Mouse (Mus musculus) erythroblast, adult 5-6 weeks (primary cell): Measurements from ENCODE around the gene Asb4. TPM values are rescaled to one million over a fixed set of nuclear protein-coding genes. Genes with fewer than 3 reads are reported as not detected.
A peak's percentile ranks its signal among the peaks of the same experiment; 100 is the strongest.
"Not testable (repeated sequence)": the region's sequence is repeated elsewhere in the genome, so short reads cannot be mapped to it uniquely, and the experiment has no call there.

Experiments
- ATAC-seq: replicated peaks from 2 replicates; pipeline ENCODE4 v1.8.0; 2016; ENCODE audit warnings: moderate number of reproducible peaks, mild to moderate bottlenecking, moderate TSS enrichment, inconsistent platforms; ENCODE audit not compliant: poor library complexity, low FRiP score, severe bottlenecking
- total RNA-seq, 2 experiments: library from RNA; stranded (forward) in 1 of 2; stranded (reverse) in 1 of 2; fragments of 150-400 nt in 1 of 2; fragments of 200-764, 138-1000 nt in 1 of 2; gene quantifications; 2 replicates each; pipeline versions ENCODE4 v1.2.3 to v1.2.4; 2015 to 2017; ENCODE audit warnings: low replicate concordance in 2 of 2

Asb4 gene
- total RNA-seq (2015; ENCODE audit: low replicate concordance), result not detected in 2 replicates
- total RNA-seq (2017; ENCODE audit: low replicate concordance), result not detected in 2 replicates

DNA sequence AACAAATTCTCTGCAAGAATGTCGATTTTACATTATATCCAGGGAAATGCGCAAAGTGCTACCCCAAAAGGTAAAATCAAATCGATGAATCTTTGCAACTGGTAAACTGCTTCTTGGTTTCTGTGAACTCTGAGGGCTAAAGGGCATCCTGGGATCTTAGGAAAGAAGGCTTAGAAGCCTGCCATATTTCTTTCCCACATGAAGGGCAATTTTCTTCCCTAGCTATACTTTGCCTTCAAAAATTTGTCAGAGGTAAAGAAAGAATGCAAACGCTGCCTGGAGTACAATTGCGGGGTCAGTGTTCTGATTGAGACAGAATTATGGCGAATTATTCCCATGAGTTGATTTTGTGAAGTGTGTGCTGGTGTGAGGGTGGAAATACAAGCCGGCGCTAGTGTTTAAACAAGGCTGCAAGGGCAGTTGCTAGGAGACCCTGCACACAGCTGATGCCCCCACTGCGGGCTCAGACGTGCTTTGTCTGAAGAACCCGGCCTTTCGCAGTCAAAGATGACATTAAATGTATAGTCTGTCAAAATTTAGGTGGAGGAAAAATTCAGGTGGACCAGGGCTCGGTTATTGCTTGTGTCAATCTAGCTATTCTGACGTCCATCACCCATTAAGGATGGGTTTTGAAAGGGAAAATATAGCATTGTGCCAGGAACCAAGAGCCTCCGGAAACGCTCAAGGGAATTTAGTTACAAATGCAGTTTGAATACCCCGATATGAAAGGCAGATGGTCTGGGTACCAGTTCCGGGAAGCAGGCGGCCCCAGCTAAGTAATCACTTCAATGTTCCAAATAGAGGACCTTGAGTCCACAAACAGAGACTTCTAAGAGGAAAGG lies at the start of gene Asb4:
Gene Asb4 (plus strand): TSS at position 51 of the 842 bp plus-strand sequence.
- ATAC-seq, result no peak

DNA sequence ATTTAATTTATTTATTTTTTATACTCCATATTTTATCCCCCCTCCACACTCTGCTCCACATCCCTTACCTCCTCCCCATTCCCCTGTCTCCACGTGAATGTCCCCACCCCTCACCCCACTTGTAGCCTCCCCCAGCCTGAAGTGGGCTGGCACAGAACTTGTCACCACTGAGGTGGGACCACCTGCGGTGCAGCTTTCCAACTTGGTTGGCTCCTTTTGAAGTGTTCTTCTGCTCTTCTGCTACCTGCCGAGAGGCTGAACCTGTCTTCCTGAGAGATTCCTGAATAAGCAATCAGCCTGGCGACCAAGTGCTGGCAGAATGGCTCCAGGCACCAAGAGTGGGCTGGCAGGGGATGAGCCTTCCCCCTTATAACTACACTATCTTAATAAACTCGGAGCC lies 49.2 kb upstream of the Asb4 start:
- no peak for ATAC-seq

DNA sequence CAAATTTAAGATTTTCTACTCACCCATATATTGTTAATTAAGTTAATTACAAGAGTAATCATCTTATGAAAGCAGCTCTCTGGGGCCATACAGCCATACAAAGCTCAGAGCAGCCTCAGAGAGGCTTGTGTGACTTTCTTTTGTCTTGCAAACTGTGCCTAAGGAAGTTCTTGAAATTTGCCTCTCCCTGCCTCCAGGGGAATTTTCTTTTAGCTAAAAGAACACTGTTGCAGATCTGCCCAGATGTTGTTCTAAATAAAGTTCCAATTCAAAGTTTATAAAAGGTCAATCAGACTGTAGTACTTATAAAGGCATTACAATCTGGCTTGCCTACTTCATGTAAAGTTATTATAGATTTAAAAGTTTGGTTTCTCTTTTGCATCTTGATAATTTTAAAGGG lies 47.2 kb upstream of the Asb4 start:
- not testable (repeated sequence) for ATAC-seq

DNA sequence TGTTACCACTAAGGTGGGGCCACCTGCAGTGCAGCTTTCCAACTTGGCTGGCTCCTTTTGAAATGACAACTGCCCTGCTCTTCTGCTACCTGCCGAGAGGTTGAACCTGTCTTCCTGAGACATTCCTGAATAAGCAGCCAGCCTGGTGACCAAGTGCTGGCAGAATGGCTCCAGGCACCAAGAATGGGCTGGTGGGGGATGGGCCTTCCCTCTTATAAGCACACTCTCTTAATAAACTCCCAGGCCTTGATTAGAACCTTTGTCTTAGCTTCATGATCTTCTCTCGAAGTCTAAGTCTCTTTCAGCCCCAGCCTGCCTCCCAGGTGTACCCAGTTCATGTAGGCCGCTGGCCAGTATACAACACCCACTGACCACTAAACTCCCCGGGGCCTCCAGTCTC lies 44.4 kb upstream of the Asb4 start:
- ATAC-seq, result not testable (repeated sequence)

DNA sequence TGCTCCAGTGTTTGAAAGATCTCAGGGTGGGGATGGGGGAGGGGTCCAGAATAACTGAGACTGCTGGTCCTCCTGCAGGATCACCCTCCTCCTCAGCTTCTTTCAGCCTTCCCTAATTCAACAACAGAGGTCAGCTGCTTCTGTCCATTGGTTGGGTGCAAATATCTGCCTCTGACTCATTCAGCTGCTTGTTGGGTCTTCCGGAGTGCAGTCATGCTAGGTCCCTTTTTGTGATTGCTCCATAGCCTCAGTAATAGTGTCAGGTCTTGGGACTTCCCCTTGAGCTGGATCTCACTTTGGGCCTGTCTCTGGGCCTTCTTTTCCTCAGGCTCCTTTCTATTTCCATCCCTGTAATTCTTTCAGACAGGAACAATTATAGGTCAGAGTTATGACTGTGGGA lies 43.9 kb upstream of the Asb4 start:
- ATAC-seq, result not testable (repeated sequence)

DNA sequence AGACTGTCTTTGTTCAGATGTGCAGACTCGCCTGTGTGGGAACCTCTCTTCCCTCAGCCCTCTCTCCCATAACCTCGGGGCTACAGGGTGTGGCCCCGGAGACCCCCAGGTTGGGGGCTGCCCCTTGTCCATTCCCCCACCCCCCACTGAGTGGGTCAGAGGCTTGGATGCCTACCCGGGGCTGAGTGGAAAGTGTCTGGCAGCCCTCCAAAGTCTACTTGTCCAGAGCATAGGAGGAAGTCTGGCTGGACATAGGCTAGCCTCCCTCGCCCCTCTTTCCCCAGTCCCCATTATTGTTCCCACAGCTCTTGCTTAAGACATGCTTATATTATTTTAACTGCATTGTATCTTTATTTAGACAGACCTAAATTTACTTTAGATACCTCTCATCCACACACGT lies 38.9 kb upstream of the Asb4 start:
- no peak for ATAC-seq

DNA sequence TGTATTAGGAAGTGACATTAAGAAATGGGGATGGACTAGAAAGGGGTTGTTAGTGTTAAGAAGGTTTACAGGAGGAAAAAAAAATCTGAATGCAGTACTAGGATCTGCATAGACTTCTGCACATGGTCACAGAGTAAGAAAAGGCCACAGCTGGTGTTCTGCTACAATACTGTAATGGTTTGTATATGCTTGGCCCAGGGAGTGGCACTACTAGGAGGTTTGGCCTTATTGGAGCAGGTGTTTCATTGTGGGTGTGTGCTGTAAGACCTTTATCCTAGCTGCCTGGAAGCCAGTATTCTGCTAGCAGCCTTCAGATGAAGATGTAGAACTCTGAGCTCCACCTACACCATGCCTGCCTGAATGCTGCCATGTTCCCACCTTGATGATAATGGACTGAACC lies 25.3 kb upstream of the Asb4 start:
- no peak for ATAC-seq

DNA sequence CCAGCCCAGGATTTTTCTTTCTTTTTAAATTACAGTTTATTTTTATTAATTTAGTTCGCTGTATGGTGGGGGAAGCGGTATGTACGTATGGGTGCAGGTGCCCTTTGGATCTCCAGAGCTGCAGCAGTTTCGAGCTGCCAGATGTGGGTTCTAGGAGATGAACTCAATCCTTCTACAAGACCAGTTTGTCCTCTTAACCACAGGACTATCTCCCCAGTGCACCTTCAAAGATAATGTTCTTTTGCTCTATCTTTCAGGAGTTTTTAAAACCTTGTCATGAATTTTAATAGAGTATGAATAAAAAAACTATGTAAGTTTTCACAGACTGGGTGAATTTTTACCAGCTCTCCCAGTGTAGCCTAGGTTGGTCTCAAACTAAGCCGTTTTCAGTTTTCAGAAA lies 22.8 kb upstream of the Asb4 start:
- peak; percentile 52; the same call in 1 of the 2 replicates for ATAC-seq

DNA sequence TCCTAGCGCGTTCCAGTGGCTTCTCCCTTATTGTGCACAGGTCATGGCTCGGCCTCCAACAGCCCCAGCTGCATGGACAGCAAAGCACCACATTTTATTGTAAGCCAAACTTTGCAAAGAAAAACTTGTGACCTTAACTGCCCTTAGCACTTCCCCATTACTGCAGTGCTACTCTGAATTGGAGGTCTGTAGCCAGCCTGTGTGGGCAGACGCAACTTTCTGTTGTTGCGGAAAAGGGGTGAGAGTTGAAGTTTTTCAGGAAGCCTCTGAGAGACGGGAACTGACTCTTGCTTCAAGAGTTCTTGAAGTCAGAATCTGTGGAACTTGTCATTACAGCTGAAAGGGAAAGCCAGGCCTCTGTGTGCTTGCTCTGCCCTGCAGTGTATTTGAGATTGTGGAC lies 21.2 kb upstream of the Asb4 start:
- ATAC-seq, result no peak

DNA sequence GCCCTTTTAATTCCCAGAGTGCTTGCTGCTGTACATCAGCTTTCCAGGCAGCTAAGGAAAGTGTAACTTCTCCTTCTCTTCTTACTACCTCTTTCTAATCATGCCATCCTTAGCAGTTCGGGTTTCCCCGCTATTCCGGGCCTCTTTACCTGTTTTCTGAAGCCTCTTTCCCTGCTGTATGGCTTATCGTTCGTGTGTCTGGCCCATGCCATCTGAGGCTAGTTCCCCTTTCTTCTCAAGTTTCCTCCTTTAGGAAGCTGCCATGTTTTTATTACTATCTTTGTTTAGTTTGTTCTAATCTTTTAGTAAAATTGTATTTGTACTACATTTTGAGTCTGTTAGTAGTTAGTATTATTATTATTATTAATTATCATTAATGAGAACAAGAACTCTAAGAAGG lies 17.3 kb upstream of the Asb4 start:
- no peak for ATAC-seq

DNA sequence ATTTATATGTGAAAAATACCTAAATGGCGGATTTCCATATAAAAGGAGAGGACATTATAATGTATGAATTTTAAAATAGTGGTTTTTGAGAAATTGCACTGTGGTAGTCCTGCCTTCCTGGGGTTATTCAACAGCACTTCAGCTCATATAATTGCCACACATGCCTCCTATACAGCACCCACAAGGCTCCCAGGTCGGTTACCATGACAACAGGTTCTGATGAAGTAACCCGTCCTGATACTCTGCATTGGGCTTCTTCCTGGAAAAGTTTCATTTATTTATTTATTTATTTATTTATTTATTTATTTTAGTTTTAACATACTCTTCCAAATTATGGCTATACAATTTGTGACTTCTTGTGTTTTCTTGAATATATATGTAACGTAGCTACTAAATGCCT lies 6.3 kb upstream of the Asb4 start:
- no peak for ATAC-seq

DNA sequence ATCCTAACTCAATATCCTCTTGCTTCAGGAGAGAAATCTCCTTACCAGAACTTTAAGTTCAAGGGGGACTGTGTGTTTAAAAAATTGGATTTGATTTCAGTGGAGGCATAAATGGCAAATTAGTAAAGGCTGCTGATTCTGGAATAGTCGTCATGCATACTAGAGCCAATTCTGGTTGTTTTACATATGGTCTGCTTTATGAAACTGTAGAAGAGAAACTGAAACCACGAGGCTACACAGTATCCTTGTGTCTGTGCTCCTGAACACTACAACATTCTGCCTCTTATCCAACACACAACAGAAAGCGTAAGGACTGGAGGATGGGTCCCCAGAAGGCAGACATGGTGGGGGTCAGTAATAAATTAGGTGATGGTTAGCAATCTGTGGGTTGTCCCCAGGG lies 4.1 kb upstream of the Asb4 start:
- ATAC-seq, result no peak

DNA sequence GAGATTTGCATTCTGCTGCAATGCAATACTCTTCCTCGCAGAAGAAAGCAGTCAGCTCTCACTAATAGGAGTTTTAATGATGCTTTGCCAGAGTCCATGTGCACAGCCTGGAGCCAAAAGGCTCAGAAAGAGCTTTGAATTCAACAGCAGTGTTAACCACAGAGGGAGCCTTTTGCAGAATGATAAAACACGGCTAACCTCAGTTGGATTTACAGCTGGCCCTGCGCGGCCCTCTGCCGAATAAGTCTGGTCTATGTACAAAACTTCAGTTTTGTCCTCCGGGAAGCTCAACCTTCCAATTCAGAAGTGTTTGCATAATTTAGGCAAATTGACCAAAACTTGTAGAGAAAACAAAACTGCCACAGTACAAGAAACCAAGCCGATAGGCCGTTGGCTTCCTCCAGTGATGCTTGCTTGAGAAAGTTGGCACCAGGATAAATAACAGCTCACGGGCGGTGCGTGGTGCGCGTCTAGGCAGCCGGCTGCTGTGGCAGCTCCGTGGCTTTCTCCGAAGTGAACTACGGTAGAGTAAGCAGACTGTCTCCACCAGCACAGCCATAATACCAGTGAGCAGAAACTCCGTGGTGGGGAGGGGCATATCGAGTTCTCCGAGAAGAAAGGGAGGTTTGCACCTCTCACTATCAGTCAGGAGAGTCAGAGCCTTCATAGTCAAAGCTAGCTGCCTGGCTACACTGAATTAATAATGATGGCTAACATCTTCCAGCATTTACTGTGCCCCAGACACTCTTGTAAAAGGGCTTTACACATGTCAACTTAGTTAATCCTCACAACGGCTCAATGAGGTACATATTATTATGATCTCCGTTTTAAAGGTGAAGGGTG lies 3.2 kb upstream of the Asb4 start:
- 0 out of 2 replicates have a peak, but pooled peaks have one; percentile 18 for ATAC-seq

DNA sequence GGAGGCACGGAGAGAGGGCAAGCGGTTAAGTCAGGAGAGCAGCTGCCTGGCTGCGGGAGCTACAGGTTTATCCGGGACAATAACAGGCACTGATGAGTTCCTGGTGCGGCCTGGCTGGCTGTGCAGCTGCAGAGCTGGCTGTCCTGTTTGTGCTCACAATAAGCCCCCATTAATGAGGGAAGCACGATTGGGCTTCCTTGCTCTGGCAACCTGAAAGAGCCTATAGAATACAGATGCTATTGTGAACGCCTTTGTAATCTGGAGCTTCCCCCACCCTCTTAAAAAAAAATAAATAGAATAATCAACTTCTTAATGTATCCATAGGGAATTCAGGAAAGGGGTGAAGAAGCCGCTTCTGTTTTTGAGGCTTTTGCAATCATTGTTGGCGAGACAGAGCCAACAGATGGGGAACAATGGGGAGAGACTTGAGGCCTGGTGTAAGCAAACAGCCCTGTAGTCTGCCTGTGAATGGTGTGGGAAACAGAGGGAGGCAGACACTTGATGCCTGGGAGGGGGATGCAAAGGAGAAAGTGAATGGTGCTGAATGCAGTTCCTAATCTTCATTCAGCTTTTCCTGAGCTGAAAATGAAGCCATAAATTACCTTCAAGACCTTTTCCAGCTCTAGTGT lies 2.4 kb upstream of the Asb4 start:
- ATAC-seq, result no peak

DNA sequence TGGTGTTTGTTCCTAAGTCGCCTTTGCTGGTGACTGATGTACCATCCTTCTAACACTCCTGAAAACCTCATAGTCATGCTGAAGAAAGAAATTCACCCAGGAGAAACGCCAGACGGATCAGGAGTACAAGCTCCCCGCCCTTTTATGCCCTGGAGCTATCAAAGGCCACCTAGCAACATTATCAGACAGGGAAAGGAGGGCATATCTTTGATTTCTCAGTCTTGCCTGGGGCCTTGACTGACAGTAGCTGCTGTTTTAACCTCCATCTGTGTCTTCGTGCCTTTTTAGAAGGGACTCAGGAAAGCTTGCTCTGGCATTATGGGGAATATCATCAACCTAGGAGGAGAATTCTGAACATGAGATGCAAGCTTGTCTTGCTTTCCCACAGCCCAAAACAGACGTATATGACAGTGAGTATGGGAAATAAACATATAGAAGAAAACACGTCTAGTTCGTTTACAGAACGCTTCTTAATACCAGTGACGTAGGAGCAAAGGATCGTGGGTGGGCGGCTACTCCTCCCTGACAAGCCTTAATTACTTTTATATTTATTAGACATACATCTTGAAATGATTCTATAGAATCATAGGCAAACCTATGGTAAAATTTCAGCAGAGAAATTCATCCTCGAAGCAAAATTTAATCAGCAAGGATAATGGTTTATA lies 1.1 kb upstream of the Asb4 start:
- ATAC-seq, result no peak

DNA sequence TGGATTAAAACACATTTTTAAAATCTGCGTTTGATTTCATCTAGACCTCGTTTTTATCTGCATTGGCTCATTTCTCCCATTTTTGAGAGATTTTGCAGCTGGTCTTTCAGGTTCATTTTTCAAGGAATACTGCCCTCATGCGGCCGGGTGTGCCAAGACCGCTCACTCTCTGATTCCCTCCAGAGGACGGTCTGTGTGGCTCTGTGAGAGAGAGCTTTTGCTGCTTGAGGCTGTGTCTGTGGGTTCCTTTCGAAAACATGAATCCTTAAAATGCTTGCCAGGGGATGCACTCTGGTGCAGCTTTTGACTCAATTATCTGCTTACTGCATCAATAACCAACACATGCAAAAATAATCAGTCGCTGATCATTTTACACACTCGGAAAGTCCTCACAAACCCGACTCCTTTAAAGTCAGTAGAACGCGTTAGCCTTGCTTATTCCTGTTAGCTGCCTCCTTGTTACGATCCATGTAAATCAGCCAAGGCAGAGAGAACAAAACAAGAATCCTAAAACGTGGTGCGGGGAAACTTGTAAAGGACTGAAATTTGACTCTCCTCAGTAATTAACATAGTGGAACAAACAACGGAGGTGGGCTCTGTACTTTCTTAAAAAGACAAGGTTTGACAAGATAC lies 487 bp upstream of the Asb4 start:
- ATAC-seq, result peak; percentile 83

DNA sequence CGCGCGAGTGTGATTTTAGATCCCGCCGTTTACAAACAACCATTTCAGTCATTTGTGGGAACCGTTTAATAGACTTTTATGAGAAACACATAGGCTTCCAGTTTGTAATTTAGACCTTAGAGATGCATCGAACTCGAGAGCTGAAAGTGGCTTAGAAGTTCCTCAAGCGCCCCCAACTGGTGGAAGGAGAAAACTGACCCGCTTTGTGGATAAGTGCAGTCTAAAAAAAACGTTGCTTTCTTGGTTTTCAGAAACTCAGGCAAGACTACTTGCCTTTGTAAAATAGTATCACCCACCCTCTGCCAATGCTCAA lies 948 bp downstream of the Asb4 start:
- ATAC-seq, result no peak

DNA sequence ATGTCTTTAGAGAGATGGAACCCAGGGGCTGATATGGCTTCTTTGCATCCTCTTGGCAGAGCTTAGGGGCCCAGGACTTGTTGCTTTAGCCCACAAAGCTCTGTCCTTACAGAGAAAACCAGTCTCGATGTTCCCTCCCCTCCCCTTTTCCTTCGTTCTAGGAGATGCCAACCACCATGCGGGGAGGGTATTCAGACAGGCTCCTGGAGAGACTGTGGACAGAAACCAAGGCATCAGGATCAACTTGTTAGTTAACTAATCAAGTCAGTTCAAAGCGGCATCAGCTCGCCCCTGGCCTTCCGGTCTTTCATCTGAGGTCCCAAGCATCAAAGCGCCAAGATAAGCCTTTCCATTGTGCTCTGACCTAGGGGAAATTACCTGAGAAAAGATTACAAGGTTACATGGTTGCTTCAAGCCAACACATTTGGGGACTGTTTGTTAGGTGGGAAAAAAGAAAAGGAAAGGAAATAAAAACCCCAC lies 2.0 kb downstream of the Asb4 start:
- ATAC-seq, result no peak

DNA sequence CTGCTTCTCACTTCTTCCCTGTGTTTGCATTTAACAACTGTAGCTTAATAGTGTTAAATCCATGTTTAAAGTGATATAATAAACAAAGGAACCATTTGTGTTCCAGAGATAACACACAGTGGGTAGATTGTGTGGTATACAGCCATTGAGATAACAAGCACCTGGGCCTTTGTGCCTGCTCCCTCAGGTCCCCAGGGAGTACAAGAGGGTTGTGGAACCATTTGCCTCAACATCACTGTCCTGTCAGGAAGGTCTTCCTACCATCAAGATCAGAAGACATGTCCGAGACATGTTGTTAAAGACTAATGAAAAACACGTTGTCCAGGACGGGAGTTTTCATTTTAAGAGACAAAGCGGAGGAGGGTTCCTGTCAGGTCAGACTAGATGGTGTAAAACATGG lies 3.3 kb downstream of the Asb4 start:
- no peak for ATAC-seq

DNA sequence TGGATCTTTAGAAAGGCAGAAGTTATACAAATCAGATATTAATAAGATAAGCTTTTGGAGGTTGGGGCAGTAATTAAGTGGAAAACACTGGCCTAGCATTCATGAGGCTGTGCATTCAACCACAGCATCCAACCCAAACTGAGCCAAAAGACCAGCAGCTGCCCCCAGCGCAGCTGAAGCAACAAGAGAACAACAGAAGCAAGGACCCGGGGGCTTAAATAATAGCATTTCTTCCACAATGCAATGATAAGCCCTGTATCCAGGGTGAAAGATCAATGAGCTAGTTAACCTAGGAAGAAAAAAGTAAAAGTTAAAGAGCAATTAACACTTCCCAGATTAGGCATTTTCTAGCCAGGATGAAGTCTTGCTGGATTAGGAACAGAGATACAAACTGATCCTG lies 4.2 kb downstream of the Asb4 start:
- no peak for ATAC-seq
